Mouse (Mus musculus) left cerebral cortex, postnatal 25 days (tissue): ENCODE data around the gene Pla2g10. TPM values are rescaled to one million over a fixed set of nuclear protein-coding genes. Genes with fewer than 3 reads are reported as not detected.
"Not testable (repeated sequence)": the region's sequence is repeated elsewhere in the genome, so short reads cannot be mapped to it uniquely, and the experiment has no call there.

ENCODE experiments used
- DNase-seq, 2 experiments: peaks; one replicate each; pipeline ENCODE4 v3.0.0; 2022; ENCODE audit warnings: low spot score in 2 of 2, mixed read lengths in 1 of 2
- intact Hi-C: fragments of 180-260 bp; cut with DNase I; formaldehyde crosslinking; loops from one replicate; pipeline ENCODE4 v1.15.1; 2025
- total RNA-seq, 2 experiments: library from RNA; stranded (reverse); gene quantifications; 2 replicates each; pipeline ENCODE4 v1.2.3; 2021

Pla2g10 gene
- total RNA-seq, 2 experiments from 2014 or later, result not detected

DNA sequence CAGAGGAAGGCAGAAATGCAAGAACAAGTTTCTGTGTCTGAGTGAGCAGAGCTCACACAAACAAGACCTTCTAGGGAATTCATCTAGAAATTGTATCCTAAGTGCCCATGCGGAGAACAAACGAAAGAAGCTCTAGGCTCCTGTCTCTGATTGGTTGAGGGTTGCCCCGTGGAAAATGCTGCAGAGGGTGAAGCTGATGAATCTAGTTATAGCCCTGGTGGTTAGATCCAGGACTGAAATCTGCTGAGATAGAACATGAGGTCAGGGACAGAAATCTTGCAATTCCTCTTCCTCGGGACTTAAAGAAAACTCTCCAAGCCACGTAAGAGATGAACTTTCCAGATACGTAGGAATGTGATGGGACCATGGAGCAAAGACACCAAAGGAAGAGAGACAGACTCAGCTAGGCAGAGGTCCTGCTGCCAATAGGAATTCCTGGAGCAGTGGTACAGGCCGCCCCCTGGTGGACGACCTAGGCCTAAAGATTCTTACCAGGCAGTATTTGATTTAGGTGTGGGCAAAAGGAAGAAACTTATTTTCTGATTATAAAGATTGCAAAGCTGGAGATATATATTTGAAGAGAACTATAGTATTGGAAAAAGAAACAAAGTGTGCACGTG is 2.8 kb upstream of the Pla2g10 start:
- peak; percentile 75 to 78 for DNase-seq
- intact Hi-C loops, result loop anchor here (5.0 kb wide), 1 partner anchor 201 kb away; no protein-coding TSS in a partner anchor

DNA sequence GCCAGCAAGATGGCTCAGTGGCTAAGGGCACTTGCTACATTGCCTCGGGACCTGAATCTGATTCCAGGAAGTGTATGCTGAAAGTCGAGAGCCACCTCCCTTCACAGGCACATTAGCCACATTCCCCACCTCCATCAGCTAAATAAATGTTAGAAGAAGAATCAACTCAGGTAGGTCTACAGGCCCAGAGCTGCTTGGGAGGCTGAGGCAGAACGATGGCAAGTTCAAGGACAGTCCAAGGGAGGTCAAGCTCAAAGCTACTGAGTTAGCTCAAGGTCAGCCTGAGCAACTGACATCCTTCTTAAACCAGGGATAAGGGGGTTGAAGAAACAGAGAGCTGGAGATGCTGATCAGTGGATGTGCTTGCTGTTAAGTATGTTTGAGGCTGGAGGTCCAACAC is 2.0 kb upstream of the Pla2g10 start:
- no peak for DNase-seq
- intact Hi-C loops, result loop anchor here (5.0 kb wide), 1 partner anchor 200 kb away; no protein-coding TSS in a partner anchor

GRCm38 (mm10) chr16:13729428-13729827 is 1.4 kb downstream of the Pla2g10 start:
- intact Hi-C loops, result no loop called here
- no peak for DNase-seq

DNA sequence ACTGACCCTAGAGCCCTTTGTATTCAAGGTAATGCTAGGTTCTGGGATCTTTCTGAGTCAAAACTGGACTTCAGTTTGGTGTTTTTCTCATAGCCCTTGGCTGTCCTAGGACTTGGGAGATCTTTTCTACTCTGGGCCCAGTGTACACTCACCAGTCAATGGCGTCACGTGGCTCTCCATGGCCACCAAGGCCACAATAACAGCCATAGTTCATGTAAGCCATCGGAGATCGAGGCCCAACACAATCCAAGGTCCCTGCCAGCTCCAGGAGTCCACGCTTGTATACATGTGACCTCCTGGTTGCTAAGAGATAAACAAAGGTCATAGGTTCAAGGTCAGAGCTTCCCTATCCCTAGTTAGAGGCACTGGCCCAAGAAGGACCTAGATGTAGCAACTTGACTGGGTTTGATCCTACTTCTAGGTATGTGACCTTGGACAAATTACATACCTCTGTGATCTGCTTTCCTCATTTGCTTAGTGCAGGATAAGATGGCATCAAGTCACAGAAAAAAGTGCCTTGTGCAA is 2.9 kb downstream of the Pla2g10 start:
- intact Hi-C loops, result no loop called here
- DNase-seq, result no peak

- no peak for DNase-seq
- intact Hi-C loops, result no loop called here
Measured at GRCm38 (mm10) chr16:13722937-13723336, 7.8 kb downstream of the Pla2g10 start.

DNA sequence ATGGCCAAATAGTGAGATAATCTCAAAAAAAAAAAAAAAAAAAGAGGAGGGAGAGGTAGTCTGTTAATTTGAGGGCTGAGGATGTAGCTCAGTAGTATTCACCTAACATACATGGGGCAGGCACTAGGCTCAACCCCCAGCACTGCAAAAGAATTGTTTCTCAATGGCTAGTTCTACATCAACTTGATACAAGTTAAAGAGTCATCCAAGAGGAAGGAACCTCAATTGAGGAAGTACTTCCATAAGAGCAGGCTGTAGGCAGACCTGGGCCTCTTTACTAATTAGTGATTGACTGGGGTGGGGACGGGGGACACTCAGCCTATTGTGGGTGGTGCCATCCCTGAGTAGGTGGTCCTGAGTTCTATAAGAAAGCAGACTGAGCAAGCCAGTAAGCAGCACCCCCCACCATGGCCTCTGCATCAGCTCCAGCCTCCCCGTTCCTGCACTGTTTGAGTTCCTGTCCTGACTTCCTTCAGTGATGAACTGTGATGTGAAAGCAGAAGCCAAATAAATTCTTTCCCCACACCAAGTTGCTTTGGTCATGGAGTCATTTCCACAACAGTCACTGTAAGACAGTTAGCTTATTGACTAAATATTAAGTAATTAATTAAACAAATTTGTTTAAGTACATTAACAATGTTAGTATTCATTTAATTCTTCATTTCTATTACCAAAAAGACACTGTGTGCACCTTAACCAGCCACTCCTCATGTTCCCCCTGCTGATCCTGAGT is 13.8 kb downstream of the Pla2g10 start:
- DNase-seq, result no peak
- intact Hi-C loops, result no loop called here

DNA sequence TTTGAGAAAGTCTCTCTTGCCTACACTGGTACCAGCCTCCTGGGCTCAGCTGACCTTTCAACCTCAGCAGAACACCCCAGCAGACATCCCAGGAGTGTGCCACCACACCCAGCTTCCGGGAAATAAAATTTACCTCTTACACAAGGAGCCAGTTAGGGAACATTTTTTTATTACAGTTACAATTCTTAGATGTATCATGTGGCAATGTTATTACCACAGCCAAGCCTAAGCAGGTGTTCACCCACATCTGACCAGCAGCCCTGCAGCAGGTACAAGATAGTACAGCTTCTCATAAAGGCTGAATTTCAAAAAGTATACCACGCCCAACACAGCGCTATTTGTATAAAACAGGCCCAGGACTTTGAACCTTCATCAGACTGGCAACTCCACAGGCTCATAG is 15.9 kb downstream of the Pla2g10 start:
- intact Hi-C loops, result no loop called here
- DNase-seq, result no peak

DNA sequence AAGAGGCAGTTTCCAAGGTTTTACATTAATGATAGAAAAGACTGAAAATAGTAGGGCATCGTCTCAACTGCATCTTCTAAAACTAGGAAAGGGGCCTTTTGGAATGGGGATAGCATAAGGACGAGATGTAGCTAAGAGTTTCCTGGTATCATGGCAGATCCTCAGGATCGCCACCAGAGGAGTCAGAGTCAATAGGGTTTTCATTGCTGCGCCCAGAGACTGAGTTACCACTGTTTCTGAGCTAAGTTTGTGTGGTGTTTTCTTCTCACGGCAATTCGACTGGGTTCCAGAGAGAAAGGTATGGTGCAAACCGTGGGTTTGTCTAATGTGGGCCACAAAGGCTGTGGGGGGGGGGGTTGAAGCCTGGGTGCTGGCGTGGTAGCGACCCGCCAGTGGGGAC is 26.1 kb downstream of the Pla2g10 start:
- intact Hi-C loops, result no loop called here
- no peak for DNase-seq

- no peak for DNase-seq
- intact Hi-C loops, result no loop called here
Measured at GRCm38 (mm10) chr16:13702184-13702583, 28.6 kb downstream of the Pla2g10 start.

GRCm38 (mm10) chr16:13698998-13699397 is 31.8 kb downstream of the Pla2g10 start:
- intact Hi-C loops, result no loop called here
- DNase-seq, result no peak

DNA sequence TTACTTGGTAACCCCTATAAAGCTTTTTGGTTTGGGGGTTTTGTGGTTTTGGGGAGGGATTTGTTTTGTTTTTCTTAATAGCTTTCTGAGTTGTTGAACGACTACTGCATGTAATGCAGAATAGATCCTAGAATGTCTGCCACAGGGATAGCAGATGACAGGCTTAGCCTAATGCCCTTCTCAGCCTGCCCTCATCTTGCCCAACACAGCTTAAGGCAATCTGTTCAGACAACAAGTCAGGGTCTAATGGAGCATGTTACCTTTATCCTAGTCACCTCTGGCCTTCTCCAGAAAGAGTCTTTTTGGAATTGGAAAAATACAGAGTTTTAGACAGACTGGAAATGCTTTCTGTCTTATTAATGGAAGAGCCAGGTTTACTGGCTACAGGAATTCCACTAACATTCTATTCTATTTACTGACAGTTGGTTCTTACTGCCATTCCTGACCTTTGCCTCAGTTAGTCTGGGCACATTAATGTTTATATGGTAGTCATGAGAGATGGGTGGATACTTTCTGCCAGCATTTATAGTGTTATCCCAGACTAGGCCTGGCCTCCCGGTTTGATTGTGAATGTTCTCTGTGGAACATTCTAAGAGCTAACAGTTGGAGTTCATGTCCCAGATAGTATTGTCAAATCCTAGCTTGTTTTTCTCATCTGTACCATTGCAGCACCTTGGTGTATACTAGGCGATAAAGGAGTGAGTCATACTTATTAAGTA is 52.0 kb downstream of the Pla2g10 start:
- no peak for DNase-seq
- intact Hi-C loops, result no loop called here

DNA sequence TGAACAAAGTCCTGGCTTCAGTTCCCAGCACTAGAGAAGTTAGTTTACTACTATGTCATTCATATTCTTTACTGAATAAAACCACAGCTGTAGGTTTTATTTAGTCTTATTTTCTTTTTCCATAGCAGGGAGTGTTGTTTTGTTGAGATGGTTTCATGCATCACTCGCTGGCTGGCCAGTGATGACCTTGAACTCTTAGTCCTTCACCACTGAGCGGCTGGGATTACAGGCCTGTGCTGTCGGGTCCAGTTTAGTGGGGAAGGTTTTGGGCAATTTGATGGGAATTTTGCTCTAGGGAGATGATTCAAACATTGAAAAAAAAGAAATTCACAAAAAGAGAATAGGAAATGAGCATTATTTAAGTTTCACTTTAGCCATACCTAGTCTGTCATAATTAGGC is 56.3 kb downstream of the Pla2g10 start:
- DNase-seq, result no peak
- intact Hi-C loops, result no loop called here

- no peak for DNase-seq
- intact Hi-C loops, result no loop called here
Measured at GRCm38 (mm10) chr16:13673114-13673513, 57.7 kb downstream of the Pla2g10 start.

- intact Hi-C loops, result no loop called here
- peak; percentile 24 to 33 for DNase-seq
Measured at GRCm38 (mm10) chr16:13672386-13672898, 58.3 kb downstream of the Pla2g10 start.

DNA sequence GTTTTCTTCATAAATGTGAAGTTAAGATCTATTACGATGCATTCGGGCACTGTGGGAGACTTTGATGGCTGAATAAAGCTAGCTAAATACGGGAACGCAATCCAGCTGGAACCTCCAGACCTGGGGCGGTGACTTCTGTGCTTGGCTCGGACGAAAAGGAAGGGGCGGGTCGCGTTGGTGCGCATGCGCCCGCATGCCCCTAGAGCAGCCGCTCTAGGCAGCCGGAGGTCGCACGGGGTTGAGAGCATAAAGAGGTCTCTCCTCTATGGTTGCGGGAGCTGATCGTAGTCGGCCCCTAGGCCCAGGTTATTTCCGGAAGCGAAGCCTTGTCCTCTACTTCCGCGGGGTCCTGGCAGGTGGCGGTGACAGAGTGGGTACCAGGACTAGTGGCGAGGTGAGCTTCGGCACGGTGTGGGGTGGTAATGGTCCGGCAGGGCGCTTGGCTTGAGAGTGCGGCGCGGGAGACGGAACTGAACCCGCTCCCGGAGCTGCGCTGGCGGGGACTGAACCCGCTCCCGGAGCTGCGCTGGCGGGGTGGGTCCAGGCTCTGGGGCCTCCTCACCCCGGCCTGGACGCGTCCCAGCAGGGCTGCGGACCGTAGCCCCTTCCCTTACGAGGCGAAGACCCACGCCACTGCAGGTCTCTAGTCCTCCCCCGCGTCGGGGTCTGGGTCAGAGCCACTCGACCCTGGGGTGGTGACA is 58.9 kb downstream of the Pla2g10 start, which contains the start of the genes Bfar and 3110001I22Rik:
Bfar (plus strand) TSS at position 174 of the 701 bp plus-strand sequence.
3110001I22Rik (plus strand) TSS at position 245 of the 701 bp plus-strand sequence.
- intact Hi-C loops, result no loop called here
- DNase-seq, result peak; percentile 87 to 93

DNA sequence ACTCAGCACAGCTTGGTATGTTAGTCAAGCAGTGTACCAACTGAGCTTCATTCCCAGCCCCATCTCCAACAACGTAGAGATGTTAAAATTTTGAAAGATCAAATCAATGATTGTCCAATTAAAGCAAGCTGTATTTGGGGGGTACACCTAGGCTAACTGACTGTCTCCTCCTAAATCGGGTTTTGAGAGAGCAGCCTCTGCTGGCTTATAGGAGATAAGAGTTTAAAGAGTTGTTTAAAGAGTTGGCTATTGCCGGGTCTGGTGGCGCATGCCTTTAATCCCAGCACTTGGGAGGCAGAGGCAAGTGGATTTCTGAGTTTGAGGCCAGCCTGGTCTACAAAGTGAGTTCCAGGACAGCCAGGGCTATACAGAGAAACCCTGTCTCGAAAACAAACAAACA is 59.9 kb downstream of the Pla2g10 start:
- DNase-seq, intact Hi-C loops: not testable (repeated sequence)

- intact Hi-C loops, result no loop called here
- no peak for DNase-seq
Measured at GRCm38 (mm10) chr16:13669282-13669681, 61.5 kb downstream of the Pla2g10 start.

- intact Hi-C loops, result no loop called here
- DNase-seq, result no peak
Measured at GRCm38 (mm10) chr16:13668402-13669108, 62.2 kb downstream of the Pla2g10 start.

DNA sequence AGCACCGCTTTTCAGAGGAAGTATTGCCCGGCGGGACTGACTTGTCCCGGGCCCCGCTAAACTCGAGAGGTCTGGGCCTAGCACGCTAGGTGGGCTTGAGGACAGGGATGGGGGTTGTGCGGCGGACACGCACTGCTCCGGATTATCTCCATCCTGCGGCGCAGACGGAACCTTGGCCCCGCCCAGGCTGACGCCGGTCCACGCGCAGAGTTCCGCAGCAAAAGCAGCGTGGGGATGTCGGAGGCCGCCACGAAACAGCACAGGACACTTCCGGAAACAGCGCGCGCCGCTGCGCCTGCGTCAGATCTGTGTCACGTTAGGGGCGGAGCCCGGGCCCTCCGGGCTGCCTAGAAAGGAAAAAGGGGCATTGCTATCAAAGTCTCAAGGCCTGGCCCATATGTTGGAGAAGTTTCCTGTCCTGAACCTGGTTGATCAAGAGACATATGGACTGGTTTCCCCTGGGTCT is 62.9 kb downstream of the Pla2g10 start, which contains the start of gene Parn:
Parn (minus strand) TSS at position 293 of the 466 bp plus-strand sequence.
- peak; percentile 97 to 98 for DNase-seq
- intact Hi-C loops, result no loop called here
